Mouse (Mus musculus) G1E (cell line): ENCODE results near the gene Ednra. TPM values are rescaled to one million over a fixed set of nuclear protein-coding genes. Genes with fewer than 3 reads are reported as not detected.
A peak's percentile ranks its signal among the peaks of the same experiment; 100 is the strongest.

Experiments used
- ATAC-seq: 2 replicates; pipeline ENCODE4 v1.8.0; 2016; ENCODE audit warnings: mild to moderate bottlenecking; ENCODE audit not compliant: insufficient number of reproducible peaks, poor library complexity, low FRiP score, severe bottlenecking; ENCODE audit errors: extremely low read depth
- DNase-seq: peaks from one replicate; pipeline ENCODE4 v3.0.0; 2012; ENCODE audit warnings: low spot score
- H3K27me3 ChIP-seq: 2 replicates; pipeline ENCODE4 v1.6.1; 2012; ENCODE audit warnings: mild to moderate bottlenecking, low read length, inconsistent platforms; ENCODE audit not compliant: insufficient read depth
- H3K36me3 ChIP-seq: replicated peaks from 2 replicates; pipeline ENCODE3; 2012; ENCODE audit warnings: mild to moderate bottlenecking, inconsistent platforms
- H3K4me1 ChIP-seq: 2 replicates; pipeline ENCODE4 v1.6.1; 2012; ENCODE audit warnings: low read depth, low read length, inconsistent platforms, mixed read lengths; ENCODE audit not compliant: insufficient read depth
- H3K4me3 ChIP-seq: 2 replicates; pipeline ENCODE4 v1.5.1; 2012; ENCODE audit warnings: low read depth, mild to moderate bottlenecking, inconsistent platforms, low read length, moderate library complexity, mixed read lengths
- H3K9me3 ChIP-seq: replicated peaks from 2 replicates; pipeline ENCODE4 v1.6.1; 2012; ENCODE audit warnings: inconsistent platforms
- CTCF ChIP-seq: IDR thresholded peaks from 2 replicates; pipeline ENCODE4 v1.5.1; 2012; ENCODE audit warnings: low read depth, low read length, inconsistent platforms, mixed read lengths
- GATA1 ChIP-seq: IDR thresholded peaks from 2 replicates; pipeline ENCODE4 v1.6.1; 2012; ENCODE audit warnings: borderline replicate concordance, low read length, inconsistent platforms, mixed read lengths
- GATA2 ChIP-seq: IDR thresholded peaks from 2 replicates; pipeline ENCODE4 v1.6.1; 2012; ENCODE audit warnings: low read depth, low read length, inconsistent platforms, borderline replicate concordance
- POLR2AphosphoS5 ChIP-seq: IDR thresholded peaks from 2 replicates; pipeline ENCODE4 v1.6.1; 2012; ENCODE audit warnings: low read depth, low read length, inconsistent platforms; ENCODE audit not compliant: insufficient replicate concordance
- TAL1 ChIP-seq: conservative IDR thresholded peaks from 2 replicates; pipeline ENCODE4 v1.6.1; 2012; ENCODE audit warnings: low read depth, low read length, inconsistent platforms, mixed read lengths
- polyA plus RNA-seq: library from polyadenylated mRNA; stranded (reverse); fragments of >175 nt; gene quantifications from 2 replicates; pipeline ENCODE4 v1.2.3, GENCODE M21; 2012
- total RNA-seq, 2 experiments: library from RNA; stranded (forward) in 1 of 2; stranded (reverse) in 1 of 2; fragments of 200-1000 nt in 1 of 2; fragments of >200 nt in 1 of 2; fragmentation: Nextera tagmentation in 1 of 2; gene quantifications; 2 replicates each; pipeline ENCODE4 v1.2.3; 2014 to 2017

The Ednra gene
- total and polyA plus RNA-seq, 3 experiments, result 0.11 TPM; not detected in 2

GRCm38 (mm10) chr8:77623677-77624209 lies 100.5 kb downstream of the Ednra start:
- DNase-seq (no peak), ATAC-seq (peak; percentile 1; the same call in 1 of the 2 replicates)
- Histone ChIP-seq H3K9me3 (no peaks in the 10 kb centered on the region), H3K27me3 (peaks cover 37% of the 10 kb centered on the region), H3K4me1 (no peaks in the 10 kb centered on the region), H3K4me3 (no peak overlapping the region), H3K36me3 (no peaks in the 10 kb centered on the region)
- TF ChIP-seq CTCF (no peak), TAL1 (no peak), GATA1 (no peak), GATA2 (no peak), POLR2AphosphoS5 (no peak)

GRCm38 (mm10) chr8:77617916-77618315 lies 106.3 kb downstream of the Ednra start:
- Histone ChIP-seq H3K9me3 (no peaks in the 10 kb centered on the region), H3K27me3 (peaks cover 32% of the 10 kb centered on the region), H3K4me3 (no peak overlapping the region), H3K36me3 (no peaks in the 10 kb centered on the region), H3K4me1 (peaks cover 3% of the 10 kb centered on the region)
- ATAC-seq, result peak; percentile 34; the same call in 1 of the 2 replicates
- no peak for DNase-seq
- TF ChIP-seq GATA2, result no peak
- no peak for TF ChIP-seq POLR2AphosphoS5
- no peak for TF ChIP-seq TAL1

Other genes starting within 250 kb of the Ednra start
- 22.7 and 24.4 TPM in 2 replicates for gene Arhgap10, start 206.5 kb downstream of the Ednra start, total RNA-seq (2014; fragmentation: Nextera tagmentation)
- 21.0 and 26.1 TPM in 2 replicates for gene Arhgap10, start 206.5 kb downstream of the Ednra start, total RNA-seq (2017)
- gene Arhgap10, start 206.5 kb downstream of the Ednra start, polyA plus RNA-seq, result 20.3 and 22.9 TPM in 2 replicates
- 30.6 and 34.9 TPM in 2 replicates for gene Prmt9, start 175.1 kb downstream of the Ednra start, total RNA-seq (2014; fragmentation: Nextera tagmentation)
- gene Prmt9, start 175.1 kb downstream of the Ednra start, total RNA-seq (2017), result 35.5 and 36.8 TPM in 2 replicates
- 5.5 and 6.2 TPM in 2 replicates for gene Prmt9, start 175.1 kb downstream of the Ednra start, polyA plus RNA-seq
- gene Tmem184c, start 113.8 kb downstream of the Ednra start, total RNA-seq (2014; fragmentation: Nextera tagmentation), result 39.1 and 55.5 TPM in 2 replicates
- gene Tmem184c, start 113.8 kb downstream of the Ednra start, total RNA-seq (2017), result 29.8 and 30.6 TPM in 2 replicates
- gene Tmem184c, start 113.8 kb downstream of the Ednra start, polyA plus RNA-seq, result 4.8 and 4.9 TPM in 2 replicates